Mouse (Mus musculus): Measurements from ENCODE around the gene Tmem132d. TPM values are rescaled to one million over a fixed set of nuclear protein-coding genes. Genes with fewer than 3 reads are reported as not detected.

Gene Tmem132d
- polyA plus RNA-seq (2012; ENCODE audit: insufficient read depth, low replicate concordance) = not detected in 2 replicates

- peaks cover 3% of the 10 kb centered on the region for H3K27me3 ChIP-seq (replicated peaks)
- TF ChIP-seq FLI1 (IDR thresholded peaks at IDR 0.05; ENCODE audit: low read length) (no peak), GATA1 (IDR thresholded peaks at IDR 0.05; ENCODE audit: borderline replicate concordance, low read length) (no peak)
- peaks cover 52% of the 10 kb centered on the region for H3K9me3 ChIP-seq
- H3K4me1 ChIP-seq = no peaks in the 10 kb centered on the region
- H3K4me3 ChIP-seq (replicated peaks) = no peak within 1 kb of the TSS
- H3K36me3 ChIP-seq (replicated peaks; ENCODE audit: low read length) = no peaks in the 10 kb centered on the region
These were observed at the start of gene Tmem132d for GRCm38 (mm10) chr5:128432916-128433315. Tmem132d (minus strand) TSS chr5:128433077.

- Histone ChIP-seq H3K36me3 (replicated peaks; ENCODE audit: low read length) (no peaks in the 10 kb centered on the region), H3K27me3 (replicated peaks) (no peaks in the 10 kb centered on the region), H3K4me3 (replicated peaks) (no peak overlapping the region), H3K9me3 (peaks cover 75% of the 10 kb centered on the region), H3K4me1 (no peaks in the 10 kb centered on the region)
- TF ChIP-seq GATA1 (IDR thresholded peaks at IDR 0.05; ENCODE audit: borderline replicate concordance, low read length) = no peak
- TF ChIP-seq FLI1 (IDR thresholded peaks at IDR 0.05; ENCODE audit: low read length) = no peak
These were observed 47.9 kb upstream of the Tmem132d start for GRCm38 (mm10) chr5:128480816-128481215.

- peaks cover 72% of the 10 kb centered on the region for H3K9me3 ChIP-seq
These were observed 42.5 kb upstream of the Tmem132d start for GRCm38 (mm10) chr5:128475372-128475771.

GRCm38 (mm10) chr5:128469812-128470211, 36.9 kb upstream of the Tmem132d start:
- Histone ChIP-seq H3K27me3 (replicated peaks) (no peaks in the 10 kb centered on the region), H3K9me3 (peaks cover 77% of the 10 kb centered on the region), H3K4me3 (replicated peaks) (no peak overlapping the region), H3K36me3 (replicated peaks; ENCODE audit: low read length) (no peaks in the 10 kb centered on the region), H3K4me1 (no peaks in the 10 kb centered on the region)
- TF ChIP-seq GATA1 (IDR thresholded peaks at IDR 0.05; ENCODE audit: borderline replicate concordance, low read length) = no peak
- TF ChIP-seq FLI1 (IDR thresholded peaks at IDR 0.05; ENCODE audit: low read length) = no peak

More at GRCm38 (mm10) chr5:128475372-128475771, 42.5 kb upstream of the Tmem132d start:
- Histone ChIP-seq H3K27me3 (replicated peaks) (no peaks in the 10 kb centered on the region), H3K36me3 (replicated peaks; ENCODE audit: low read length) (no peaks in the 10 kb centered on the region), H3K4me3 (replicated peaks) (no peak overlapping the region), H3K4me1 (no peaks in the 10 kb centered on the region)
- TF ChIP-seq FLI1 (IDR thresholded peaks at IDR 0.05; ENCODE audit: low read length) (no peak), GATA1 (IDR thresholded peaks at IDR 0.05; ENCODE audit: borderline replicate concordance, low read length) (no peak)

DNA sequence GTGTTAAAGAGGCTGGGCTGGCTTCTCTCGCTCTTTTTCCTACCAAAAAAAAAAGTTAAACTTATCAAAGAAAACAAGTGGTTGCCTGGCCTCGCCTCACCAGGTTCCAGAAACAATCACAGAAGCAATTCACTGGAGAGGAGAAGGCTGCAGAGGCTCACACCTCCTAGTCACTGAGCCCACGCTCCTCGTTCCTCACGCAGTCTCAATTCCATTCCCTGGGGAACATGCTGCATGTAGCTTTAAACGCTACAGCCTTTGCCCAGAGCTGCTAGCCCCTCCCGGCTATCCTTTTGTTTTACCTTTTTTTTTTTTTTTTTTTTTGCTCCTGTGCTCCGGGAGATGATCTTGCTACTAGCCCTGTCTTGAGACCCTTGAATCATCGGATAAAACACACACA, 31.6 kb upstream of the Tmem132d start:
- no peaks in the 10 kb centered on the region for H3K27me3 ChIP-seq (replicated peaks)
- H3K36me3 ChIP-seq (replicated peaks; ENCODE audit: low read length) = no peaks in the 10 kb centered on the region
- no peak overlapping the region for H3K4me3 ChIP-seq (replicated peaks)
- H3K4me1 ChIP-seq = no peaks in the 10 kb centered on the region
- TF ChIP-seq FLI1 (IDR thresholded peaks at IDR 0.05; ENCODE audit: low read length) (no peak), GATA1 (IDR thresholded peaks at IDR 0.05; ENCODE audit: borderline replicate concordance, low read length) (no peak)
- peaks cover 81% of the 10 kb centered on the region for H3K9me3 ChIP-seq

GRCm38 (mm10) chr5:128460605-128461004, 27.7 kb upstream of the Tmem132d start:
- Histone ChIP-seq H3K27me3 (replicated peaks) (no peaks in the 10 kb centered on the region), H3K4me1 (no peaks in the 10 kb centered on the region), H3K9me3 (peaks cover 83% of the 10 kb centered on the region), H3K36me3 (replicated peaks; ENCODE audit: low read length) (no peaks in the 10 kb centered on the region), H3K4me3 (replicated peaks) (no peak overlapping the region)
- no peak for TF ChIP-seq FLI1 (IDR thresholded peaks at IDR 0.05; ENCODE audit: low read length)
- TF ChIP-seq GATA1 (IDR thresholded peaks at IDR 0.05; ENCODE audit: borderline replicate concordance, low read length) = no peak

DNA sequence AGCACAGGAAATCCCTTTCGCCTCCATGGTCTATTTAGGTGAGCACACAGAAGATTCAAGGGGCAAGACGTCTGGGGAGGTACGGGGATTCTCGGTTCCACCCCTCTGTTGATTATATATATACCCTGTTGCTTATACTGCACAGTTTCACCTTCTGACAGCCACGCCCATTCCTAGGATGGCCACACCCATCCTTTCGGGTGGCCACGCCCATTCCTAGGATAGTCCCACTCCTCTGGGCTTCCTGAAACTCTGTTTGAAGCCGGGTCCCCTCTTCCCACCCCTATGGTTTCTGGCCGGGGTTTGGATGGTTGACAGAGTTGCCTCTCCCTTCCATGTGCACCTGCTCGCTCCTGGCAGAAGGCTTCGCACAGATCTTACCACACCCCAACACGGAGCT, 22.9 kb upstream of the Tmem132d start:
- Histone ChIP-seq H3K4me1 (no peaks in the 10 kb centered on the region), H3K27me3 (replicated peaks) (no peaks in the 10 kb centered on the region), H3K36me3 (replicated peaks; ENCODE audit: low read length) (no peaks in the 10 kb centered on the region), H3K4me3 (replicated peaks) (no peak overlapping the region), H3K9me3 (peaks cover 78% of the 10 kb centered on the region)
- no peak for TF ChIP-seq GATA1 (IDR thresholded peaks at IDR 0.05; ENCODE audit: borderline replicate concordance, low read length)

GRCm38 (mm10) chr5:128452196-128452595, 19.3 kb upstream of the Tmem132d start:
- TF ChIP-seq FLI1 (IDR thresholded peaks at IDR 0.05; ENCODE audit: low read length) (no peak), GATA1 (IDR thresholded peaks at IDR 0.05; ENCODE audit: borderline replicate concordance, low read length) (no peak)
- Histone ChIP-seq H3K4me3 (replicated peaks) (no peak overlapping the region), H3K27me3 (replicated peaks) (no peaks in the 10 kb centered on the region), H3K9me3 (peaks cover 76% of the 10 kb centered on the region), H3K4me1 (no peaks in the 10 kb centered on the region), H3K36me3 (replicated peaks; ENCODE audit: low read length) (no peaks in the 10 kb centered on the region)

GRCm38 (mm10) chr5:128450808-128451207, 17.9 kb upstream of the Tmem132d start:
- Histone ChIP-seq H3K9me3 (peaks cover 74% of the 10 kb centered on the region), H3K36me3 (replicated peaks; ENCODE audit: low read length) (no peaks in the 10 kb centered on the region), H3K4me3 (replicated peaks) (no peak overlapping the region), H3K4me1 (no peaks in the 10 kb centered on the region), H3K27me3 (replicated peaks) (no peaks in the 10 kb centered on the region)
- no peak for TF ChIP-seq FLI1 (IDR thresholded peaks at IDR 0.05; ENCODE audit: low read length)
- no peak for TF ChIP-seq GATA1 (IDR thresholded peaks at IDR 0.05; ENCODE audit: borderline replicate concordance, low read length)

DNA sequence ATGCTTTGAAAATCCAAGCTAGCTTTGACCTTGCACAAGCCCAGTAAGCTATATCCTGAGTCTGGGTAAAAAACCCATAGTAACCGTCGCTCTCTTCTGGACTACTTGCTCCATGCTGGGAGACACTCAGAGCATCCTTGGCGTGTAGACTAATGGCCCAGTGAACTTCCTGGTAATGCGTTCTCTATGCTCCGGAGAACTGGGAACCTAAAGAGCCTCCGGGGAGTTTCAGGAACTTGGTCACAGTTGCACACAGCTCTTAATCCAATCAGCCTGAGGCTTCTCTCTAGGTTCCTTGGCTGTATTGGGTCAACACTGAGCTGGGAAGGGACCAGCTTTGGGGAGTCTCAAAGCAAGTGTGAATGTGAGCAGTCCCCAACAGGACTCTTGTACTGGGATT, 12.0 kb upstream of the Tmem132d start:
- Histone ChIP-seq H3K36me3 (replicated peaks; ENCODE audit: low read length) (no peaks in the 10 kb centered on the region), H3K4me3 (replicated peaks) (no peak overlapping the region), H3K27me3 (replicated peaks) (peaks cover 6% of the 10 kb centered on the region), H3K9me3 (peaks cover 41% of the 10 kb centered on the region), H3K4me1 (no peaks in the 10 kb centered on the region)
- no peak for TF ChIP-seq GATA1 (IDR thresholded peaks at IDR 0.05; ENCODE audit: borderline replicate concordance, low read length)
- TF ChIP-seq FLI1 (IDR thresholded peaks at IDR 0.05; ENCODE audit: low read length) = no peak

DNA sequence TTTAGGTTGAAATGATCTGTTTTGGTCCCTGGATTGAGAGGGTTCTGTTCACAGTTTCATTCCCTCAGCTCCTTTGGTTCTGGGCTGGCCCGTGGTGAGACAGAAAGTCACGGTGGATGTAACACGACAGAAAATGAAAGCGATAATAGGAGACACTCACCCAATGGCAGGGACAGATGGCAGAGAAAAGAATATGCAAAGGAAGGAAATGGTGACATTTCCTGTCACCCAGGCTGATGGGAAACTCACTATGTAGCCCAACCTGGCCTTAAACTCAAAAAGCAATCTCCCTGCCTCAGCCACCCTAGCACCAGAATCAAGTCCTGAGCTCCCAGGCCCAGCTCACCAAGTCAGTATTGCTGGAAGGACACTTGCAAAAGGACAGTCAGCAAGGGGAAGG, 11.0 kb upstream of the Tmem132d start:
- Histone ChIP-seq H3K36me3 (replicated peaks; ENCODE audit: low read length) (no peaks in the 10 kb centered on the region), H3K4me1 (no peaks in the 10 kb centered on the region), H3K9me3 (peaks cover 36% of the 10 kb centered on the region), H3K4me3 (replicated peaks) (peak overlapping the region; percentile 76), H3K27me3 (replicated peaks) (peaks cover 6% of the 10 kb centered on the region)
- TF ChIP-seq GATA1 (IDR thresholded peaks at IDR 0.05; ENCODE audit: borderline replicate concordance, low read length) (no peak), FLI1 (IDR thresholded peaks at IDR 0.05; ENCODE audit: low read length) (no peak)

All from megakaryocyte, embryonic 14.5 days (primary cell).